Mouse (Mus musculus): ENCODE measurements around the gene Cadm3.

Gene Cadm3

DNA sequence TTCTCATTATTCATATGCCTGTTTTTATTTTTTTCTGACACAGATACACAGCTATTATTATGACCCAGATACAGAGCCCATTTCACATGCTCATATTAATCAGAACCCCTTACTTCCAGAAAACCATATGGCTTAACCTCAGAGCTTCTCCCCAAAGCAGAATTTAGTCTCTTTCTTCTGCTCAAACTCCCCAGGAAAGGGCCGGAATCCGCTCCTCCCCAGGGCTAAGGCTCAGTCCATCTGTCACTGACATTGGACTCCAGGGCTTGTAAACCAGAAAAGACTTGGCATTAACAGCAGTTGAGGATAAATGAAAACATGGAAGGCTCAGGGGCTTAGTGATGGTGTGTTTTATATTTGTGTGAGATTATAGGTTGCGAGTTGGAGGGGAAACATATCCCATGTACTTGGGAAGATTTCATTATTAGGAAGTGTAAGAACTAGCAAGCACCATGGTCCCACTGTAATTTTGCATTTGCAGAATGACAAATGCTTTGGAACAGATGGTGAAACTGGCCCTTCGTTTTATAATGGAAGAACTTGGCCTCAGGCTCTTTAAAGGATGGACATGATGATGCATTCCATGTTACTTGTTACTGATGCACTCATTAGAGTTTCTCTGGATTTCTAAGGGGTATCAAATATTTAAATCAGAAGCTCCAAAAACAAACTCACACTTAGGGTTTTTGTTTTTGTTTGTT is 7.8 kb downstream of the Cadm3 start:
- DNase-seq (ENCODE audit: low read depth, low spot score): no peak

DNA sequence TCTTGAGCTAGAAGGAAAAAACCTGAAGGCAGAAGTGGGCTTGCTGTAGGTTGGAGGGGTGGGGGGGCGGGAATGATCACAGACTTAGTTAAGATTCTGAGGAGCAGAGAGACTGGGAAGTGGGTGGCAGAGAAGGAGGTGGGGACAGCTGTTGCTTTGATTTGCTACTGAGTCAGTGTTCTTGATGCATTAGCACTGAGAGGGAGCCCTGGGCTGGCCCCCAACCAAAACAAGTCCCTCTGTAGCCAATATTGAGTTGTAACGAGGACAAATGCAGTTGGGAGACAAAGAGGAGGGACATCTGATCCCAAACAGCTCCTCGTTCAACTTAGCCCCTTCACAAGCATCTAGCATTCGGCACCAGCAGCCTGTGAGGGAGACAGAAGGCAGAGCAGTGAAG is 9.7 kb downstream of the Cadm3 start:
- no peak for DNase-seq (ENCODE audit: low read depth, low spot score)

DNA sequence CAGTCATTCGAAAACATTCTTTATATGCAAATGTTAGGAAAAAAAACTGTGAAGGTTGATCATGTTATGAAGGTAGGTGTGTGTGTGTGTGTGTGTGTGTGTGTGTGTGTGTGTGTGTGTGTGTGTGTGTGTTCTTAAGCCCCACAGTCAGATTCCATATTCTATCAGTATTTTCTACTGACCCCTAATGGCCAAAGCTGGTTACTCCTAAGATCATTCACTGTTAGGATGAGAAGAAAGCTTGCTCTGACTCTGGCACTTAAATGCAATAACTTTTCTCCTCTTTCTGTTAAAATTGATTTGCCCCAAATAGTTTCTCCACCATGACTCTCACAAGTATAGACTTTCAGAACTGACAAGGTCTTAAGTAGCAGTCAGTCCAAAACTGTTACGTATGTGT is 10.8 kb downstream of the Cadm3 start:
- peak; percentile 3 for DNase-seq (ENCODE audit: low read depth, low spot score)

DNA sequence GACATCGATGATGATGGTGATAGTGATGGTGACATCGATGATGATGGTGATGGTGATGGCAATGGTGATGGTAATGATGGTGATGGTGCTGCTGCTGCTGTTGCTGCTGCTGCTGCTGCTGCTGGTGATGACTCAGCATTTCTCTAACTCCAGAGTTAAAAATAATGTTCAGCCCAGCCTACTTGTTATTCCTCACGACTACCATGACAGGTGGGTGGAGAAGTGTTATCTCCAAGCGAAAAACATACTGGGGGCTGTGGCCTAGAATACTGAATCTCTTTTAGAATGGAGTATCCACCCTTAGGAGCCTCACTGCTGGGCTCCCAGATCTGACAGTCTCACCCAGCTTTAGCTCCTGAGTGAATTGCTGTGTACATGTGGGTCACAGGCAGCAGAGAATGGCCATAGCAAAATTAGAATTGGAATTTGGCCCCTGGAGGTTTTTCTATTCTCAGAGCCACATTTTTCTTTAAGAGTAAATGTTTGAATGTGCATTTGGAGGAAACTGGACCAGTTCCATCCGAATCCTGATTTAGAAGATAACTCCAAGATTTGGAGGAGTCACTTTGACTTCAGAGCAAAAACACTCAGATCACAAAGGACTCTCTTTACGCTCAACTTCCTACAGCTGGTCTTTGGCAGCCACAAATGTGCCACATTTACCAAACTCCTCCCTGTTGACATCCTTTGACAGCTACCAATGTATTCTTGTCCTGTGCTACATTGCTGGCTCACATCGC is 12.2 kb downstream of the Cadm3 start:
- DNase-seq (ENCODE audit: low read depth, low spot score): no peak

DNA sequence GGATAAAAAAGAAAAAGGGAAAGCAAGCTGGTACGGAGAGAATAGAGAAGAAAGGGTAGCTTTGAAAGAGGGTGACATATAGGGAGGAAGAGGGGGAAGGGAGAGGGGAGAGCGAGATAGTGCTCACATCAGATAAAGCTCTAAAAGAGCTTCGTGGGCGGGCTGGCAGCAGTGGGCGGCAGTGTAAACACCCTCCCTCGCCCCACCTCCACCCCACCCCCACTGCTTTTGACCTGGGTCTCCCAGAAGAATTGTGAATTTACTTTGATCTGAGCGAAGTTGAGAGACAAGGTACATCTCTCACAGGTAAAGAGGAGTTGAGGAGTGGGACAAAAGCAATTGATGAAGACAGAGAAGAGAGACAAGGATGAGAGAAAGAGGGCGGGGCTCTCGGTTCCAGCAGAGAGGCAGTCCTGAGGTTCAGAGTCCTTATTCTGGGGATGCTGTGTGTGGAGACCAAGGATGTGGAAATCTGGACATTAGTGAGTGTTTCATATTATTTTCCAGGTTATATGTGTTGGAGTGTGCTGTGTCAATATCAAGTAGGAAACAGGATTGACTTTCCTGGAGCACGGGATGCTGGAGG is 17.0 kb downstream of the Cadm3 start, which contains the start of gene Aim2:
Gene Aim2 (plus strand): TSS at position 508 of the 586 bp plus-strand sequence.
- DNase-seq (ENCODE audit: low read depth, low spot score): no peak

DNA sequence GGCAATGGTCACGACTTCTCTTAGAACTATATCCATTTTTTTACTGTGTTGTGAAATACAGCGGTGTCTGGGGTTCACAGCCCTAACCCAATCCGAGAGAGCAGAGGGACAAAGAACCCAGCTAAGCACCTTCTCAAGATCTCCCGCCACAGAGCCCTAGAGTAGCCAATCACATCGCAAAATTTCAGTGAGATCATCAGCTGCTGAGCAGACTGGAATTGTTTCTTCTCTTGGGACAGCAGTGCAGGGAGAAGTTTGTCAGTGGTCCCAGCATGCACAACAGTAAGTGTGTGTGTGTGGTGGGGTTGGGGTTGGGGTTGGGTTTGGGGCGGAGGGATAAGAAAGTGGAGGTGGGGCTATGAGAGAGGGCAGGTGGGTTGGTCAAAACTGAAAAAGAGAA is 17.5 kb downstream of the Cadm3 start:
- peak; percentile 21 for DNase-seq (ENCODE audit: low read depth, low spot score)

DNA sequence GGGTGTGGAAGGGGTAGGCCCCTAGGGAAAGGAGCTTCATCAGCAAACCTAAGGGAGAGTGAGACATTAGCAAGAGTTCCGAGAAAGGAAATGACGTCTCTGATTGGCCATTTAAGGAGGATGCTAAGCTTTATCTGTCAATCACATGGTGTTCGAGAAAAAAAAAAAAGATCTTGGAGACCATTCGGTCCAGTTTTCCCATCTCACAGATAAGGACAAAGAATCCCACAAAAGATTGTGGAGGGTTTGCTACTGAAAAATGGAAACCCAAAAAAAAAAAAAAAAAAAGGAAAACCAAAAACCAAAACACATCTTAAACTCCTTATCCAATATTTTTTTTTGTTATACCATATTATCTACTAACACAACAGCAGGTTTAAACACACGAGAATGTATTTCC is 18.3 kb downstream of the Cadm3 start:
- no peak for DNase-seq (ENCODE audit: low read depth, low spot score)

DNA sequence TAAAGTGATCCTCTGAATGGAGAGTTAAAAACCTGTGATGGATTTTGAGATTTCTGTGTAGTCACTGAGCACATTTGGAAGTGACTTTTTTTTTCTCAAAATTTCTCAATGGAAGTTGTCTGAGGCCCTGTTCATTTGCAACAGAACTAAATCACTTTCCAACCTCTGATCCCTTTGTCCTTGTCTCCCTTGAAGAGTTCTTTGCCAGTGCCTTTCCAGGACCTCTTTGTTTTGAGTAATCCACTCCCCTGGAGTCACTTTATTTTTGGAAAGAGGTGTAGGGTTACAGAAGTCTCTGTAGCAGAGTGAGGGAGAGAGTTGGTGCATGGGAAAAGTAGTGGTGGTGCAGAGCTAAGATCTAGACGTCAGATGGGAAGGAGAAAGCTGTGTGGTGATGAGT is 19.0 kb downstream of the Cadm3 start:
- DNase-seq (ENCODE audit: low read depth, low spot score): no peak

DNA sequence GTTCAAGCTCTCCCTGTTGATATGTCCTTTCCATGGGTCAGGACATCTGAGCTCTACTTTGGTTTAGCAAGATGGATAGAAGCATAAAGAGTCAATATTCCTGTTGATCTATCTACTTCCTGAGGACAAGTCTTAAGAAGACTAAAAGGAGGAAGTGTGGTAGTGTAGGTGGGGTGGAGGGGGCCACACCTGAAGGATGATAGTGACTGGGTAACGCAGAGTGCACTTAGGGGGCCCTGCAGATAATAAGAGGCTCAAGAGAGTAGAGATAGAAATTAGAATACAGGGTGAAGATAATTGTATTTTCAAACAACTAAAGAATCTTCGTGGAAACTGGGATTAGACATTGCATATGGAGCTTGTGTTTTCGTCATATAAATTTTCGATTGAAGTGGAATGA is 22.4 kb downstream of the Cadm3 start:
- no peak for DNase-seq (ENCODE audit: low read depth, low spot score)

DNA sequence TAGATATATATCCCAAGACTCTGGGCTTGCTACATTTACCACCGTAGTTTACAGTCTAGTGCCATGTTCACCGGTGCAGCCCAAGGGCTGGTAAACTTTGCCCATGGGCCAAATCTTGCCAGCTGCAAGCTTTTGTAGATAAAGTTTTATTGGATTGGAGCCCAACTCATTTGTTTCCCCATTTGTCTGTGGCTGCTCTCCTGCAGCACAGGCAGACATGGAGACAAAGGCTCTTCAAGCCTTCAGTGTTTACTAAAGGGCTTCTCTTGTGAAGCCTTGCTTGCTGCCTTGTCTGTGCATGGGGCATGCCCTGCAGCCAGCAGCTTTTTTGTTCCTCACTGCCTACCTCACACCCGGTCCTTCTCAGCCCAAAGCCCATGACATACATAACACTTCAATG is 23.6 kb downstream of the Cadm3 start:
- DNase-seq (ENCODE audit: low read depth, low spot score): no peak

DNA sequence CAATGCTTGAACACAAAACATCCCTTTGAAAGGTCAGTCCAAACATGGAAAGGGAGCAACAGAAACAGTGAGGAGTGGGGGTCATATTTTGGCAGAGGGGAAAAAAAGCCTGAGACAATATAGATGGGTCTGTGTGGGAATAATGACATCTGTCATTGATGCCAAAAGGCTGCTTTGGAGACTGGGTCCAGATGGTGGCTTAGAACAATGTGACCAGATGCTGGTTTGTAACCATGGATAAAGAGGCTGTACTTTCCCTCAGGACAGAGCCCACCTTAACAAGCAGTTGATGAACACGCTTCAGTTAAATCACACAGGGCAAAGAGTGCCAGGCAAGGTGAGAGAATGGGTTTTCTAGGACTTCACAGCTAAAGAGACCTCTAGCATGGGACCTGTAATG is 25.1 kb downstream of the Cadm3 start:
- DNase-seq (ENCODE audit: low read depth, low spot score): no peak

DNA sequence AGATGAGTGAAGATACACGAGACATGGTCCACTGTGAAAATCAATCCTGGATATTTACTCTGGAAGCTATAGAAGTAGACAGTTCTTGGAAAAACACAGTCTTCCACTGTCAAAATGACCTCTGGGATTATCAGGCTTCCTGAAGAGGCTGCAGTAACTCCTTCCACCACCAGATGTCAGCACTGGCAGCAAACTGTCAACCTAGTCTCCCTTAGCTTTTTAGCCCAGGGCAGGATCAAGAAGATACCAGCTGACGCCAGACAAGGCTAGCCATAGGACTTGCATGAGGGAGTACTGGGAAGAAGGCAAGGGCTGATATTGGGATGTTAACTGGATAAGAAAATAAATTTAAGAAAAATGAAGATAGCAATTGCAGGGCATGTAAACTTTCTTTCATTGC is 28.0 kb downstream of the Cadm3 start:
- peak; percentile 22 for DNase-seq (ENCODE audit: low read depth, low spot score)

DNA sequence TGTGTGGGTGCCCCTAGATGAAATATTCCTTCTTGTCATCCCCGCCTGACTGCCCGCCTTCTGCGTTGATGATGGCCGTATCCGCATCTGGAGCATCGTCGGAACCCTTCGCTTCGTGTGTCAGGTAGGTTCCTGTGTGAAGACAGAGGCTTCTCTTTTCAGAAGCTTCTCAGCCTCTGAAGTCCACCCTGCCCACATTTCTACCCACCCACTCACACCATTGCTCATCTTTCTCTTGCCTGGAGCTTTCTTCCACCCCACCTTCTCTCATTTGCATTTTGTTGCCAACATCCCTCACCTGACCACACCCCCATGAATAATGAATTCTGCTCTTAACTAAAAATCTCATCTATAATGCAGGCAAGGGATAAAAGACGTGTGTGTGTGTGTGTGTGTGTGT is 30.5 kb downstream of the Cadm3 start:
- no peak for DNase-seq (ENCODE audit: low read depth, low spot score)

DNA sequence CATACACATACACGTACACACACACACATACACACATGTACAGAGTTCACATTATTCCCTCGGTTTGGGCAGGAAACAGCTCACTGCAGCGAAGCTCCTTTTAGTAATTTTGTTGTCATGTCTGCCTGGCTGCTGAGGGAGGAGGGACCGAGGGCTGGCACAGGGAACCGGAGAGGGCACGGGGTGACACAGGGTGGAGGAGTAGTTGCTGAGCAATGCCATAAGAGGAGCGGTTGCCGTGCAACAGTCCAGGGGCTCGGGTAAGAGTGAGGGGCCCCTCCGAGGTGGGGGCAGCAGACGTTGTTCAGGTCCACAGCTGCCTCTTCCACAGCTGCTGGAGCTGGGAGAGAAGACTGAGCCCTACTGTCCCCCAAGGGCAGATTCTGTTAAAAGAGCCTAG is 31.6 kb downstream of the Cadm3 start:
- no peak for DNase-seq (ENCODE audit: low read depth, low spot score)

DNA sequence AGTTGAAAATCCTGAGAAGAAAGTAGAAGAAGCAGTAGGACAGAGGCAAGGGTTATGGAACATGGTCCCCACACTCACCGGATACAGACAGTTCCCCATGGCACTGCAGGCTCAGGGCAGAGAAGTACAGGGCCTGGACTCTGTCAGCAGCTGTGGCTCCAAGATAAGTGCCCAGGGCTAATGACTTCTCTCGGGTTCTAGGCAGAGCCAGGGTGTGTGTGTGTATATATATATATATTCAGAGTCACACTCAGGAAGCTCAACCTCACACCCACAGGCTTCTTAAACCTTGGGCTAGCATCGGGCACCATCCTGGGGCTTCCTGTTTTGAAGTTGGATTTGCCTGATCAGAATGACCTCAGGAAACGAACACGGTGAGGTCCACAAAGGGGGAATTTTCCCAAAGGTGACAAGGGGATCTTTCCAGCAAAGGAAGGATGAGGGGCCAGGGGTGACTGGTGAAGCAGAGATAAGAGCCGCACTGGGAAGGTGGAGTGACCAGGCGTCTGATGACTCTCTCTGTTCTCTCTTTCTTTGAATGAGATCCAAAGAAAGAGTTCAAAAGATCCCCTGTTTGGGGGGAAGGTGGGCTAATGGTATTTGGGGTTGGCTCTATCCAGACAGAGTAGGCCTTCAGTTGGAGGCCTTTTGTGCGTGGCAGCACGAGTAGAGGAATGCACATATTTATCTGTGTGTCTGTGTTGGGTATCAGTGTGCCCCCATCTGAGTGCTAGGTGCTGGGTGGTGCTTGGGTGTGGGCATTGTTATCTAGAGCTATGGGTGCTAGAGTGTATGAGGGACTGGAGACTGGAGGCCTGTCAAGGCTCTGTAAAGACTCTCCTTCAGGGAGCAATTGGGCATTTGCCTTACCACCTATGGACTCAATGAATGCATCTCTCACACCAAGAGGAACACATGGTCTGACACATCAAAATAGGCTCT is 33.9 kb downstream of the Cadm3 start, which contains the start of gene Ackr1:
Gene Ackr1 (minus strand): TSS at position 439 of the 942 bp plus-strand sequence.
- DNase-seq (ENCODE audit: low read depth, low spot score): no peak

DNA sequence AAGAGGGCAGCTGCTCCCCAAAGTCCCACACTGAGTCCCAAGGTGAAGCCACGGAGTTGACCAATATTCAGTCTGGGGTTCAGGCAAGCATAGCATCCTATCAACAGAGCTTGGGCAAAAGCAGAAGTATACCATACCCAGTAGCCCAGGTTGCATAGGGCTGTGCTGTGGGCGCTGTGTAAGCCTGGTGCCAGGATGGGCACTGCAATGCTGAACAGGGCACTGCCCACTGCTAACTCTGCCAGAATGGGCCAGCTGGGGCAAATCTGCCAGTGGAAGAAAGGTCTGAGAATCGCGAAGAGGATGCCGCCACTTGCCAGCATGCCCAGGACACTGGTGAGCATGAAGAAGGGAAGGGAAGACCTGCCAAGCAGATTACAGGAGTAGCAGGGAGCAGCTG is 35.1 kb downstream of the Cadm3 start:
- DNase-seq (ENCODE audit: low read depth, low spot score): no peak

DNA sequence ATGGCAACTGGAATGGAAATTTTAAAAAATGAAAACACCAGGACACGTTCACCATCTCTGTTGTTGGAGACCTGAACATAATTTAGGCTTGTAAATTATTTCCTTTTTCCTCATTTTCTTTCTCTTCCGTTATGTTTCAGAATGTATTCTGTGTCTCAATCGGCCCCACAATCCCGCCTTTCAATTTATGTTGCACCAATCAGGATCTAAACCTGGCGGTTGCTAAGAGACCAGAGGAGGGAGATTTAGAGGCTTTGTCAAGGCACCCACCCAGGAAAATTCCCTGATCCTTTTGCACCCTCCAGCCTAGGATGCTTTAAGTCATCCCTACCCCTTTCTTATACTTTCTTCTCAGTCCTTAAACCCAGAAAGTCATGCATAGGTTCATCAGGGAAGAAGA is 37.8 kb downstream of the Cadm3 start:
- no peak for DNase-seq (ENCODE audit: low read depth, low spot score)

DNA sequence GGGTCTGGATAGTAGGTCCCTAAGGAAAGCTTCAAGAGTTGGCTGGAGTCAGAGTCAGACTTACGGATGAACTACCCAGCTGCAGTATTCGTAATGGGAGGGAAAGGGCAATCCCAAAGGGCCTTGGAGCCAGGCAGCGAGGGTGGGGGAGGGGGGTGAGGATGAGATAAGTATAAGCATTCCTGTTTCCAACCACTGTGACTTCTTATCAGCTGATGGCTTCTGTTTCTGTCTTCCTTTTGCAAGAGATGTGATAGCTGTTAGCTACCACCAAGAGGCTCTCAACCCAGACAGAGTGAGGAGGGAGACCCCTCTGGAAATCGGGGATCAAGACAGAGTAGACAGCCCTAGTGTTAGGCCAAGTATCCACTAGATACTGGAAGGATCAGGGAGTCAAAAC is 38.3 kb downstream of the Cadm3 start:
- no peak for DNase-seq (ENCODE audit: low read depth, low spot score)

DNA sequence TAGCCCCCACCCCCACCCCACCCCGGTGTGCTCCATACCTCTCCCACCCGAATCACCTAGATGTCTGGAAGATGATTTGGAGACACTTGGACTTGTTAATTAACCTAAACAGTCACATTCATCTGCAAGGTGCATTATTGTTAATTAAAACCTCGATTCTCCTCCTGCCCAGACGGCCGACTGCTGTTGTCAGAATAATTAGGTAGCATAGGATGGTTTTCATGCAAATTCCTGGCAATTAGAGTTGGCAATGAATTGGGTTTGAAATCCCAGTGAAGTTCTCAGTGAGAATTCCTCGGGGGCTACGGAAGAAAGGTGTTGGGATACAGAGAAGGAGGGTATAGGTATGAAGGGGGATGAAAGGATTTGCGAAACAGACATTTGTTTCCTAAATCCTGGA is 39.0 kb downstream of the Cadm3 start:
- no peak for DNase-seq (ENCODE audit: low read depth, low spot score)

DNA sequence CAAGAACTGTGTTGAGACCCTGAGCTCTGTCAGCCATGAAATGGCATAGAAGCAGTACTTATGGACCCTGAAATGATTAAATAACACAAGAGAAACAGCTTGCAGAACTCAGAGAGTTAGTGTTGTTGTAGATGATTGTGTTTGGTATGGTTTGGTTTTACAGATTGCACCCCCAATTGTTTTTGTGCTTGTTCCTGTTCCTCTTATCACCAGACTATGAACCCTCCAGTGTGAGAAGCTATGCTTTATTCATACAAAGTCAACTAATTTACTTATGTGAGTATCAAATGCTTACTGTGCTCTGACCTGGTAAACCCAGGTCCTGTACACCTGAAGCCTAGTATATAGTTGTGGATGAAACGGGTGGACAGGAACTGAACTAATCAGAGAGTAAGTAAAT is 40.9 kb downstream of the Cadm3 start:
- no peak for DNase-seq (ENCODE audit: low read depth, low spot score)

DNA sequence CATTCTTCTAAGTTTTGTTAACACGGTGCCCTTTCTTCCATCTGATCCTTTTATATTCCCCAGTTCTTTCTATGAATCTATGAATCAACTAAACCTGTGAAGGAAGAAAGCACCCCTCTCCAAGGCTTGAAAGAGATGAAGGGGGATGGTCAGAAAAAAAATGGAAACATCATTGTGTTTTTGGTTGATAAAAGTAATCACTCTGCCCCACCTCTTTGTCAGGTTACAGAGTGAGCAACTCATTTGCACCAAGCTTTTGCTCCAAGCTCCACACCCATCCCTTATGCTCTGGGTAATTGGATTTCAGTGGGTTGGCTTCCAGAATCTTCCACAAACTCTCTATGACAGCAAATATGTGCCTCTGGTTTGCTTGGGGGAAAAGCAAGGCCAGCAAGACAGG is 42.1 kb downstream of the Cadm3 start:
- DNase-seq (ENCODE audit: low read depth, low spot score): no peak

DNA sequence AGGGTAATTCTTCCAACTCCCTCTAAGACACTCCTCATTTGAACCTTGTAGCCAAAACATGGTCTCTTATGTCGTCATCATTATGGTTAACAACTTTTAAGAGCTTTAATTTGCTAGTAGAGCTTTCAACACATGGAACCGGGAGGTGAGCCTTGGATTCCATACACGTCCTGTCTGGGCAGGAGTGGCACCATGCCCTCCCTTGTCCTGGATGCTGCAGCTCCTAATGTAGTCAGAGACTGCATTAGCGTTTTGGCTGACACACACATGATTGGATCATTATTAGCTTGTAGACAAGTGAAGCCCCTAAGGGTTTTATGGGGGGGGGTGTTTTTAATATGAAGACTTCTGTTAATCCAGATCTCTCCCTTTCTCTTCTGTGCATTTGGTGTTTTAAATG is 42.5 kb downstream of the Cadm3 start:
- DNase-seq (ENCODE audit: low read depth, low spot score): no peak
